Mouse (Mus musculus) cerebellum, adult 9-10 months (tissue): Measurements from ENCODE around the gene Gm3194.
"Not testable (repeated sequence)": the region's sequence is repeated elsewhere in the genome, so short reads cannot be mapped to it uniquely, and the experiment has no call there.

Experiments
- DNase-seq: peaks from one replicate; pipeline ENCODE4 v3.0.0; 2022

Gene Gm3194

DNA sequence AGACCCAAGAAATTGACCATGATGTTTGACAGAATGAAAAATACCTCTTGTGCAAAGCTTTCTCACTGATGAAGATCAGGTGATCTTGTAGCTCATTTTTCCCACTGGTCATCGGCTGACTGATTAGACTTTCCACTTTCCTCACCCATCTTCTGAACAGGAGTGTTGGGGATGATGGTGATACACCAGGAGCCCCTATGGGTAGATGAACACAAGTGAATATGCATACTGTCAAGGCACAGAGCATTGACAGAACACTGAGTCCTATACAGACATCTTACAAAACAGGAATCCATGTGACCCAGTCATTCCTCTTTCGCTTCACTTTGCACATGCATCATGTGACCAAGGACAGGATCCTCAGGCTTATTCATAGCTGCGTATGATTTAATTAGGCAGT, at the start of gene Gm3194:
Gene Gm3194, minus strand, starts transcription at position 101 of the 400 bp plus-strand sequence.
- DNase-seq = not testable (repeated sequence)

- DNase-seq = not testable (repeated sequence)
Measured at GRCm38 (mm10) chr14:5501374-5501773, 46.1 kb upstream of the Gm3194 start, which contains the start of gene Gm3488. Gene Gm3488 (plus strand): TSS chr14:5501674.

DNA sequence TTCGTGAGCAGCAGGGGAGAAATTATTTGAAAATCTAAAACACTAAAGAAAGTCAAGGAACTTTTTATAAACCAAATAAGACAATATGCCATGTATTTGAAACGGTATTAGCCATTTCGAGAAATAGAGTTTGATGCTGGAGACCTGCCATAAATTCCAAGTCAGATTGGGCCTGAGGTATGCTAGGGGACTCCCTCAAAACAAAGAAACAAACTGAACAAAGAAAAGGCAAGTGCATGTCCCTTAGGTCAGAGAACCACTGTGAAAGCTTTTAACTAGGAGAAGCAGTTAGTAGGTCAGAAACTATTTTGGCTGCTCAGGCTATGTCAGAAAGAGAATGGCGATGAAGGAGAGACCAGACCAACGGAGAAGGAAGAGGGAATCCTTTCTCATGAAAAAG, 28.6 kb upstream of the Gm3194 start, which contains the start of gene Gm3187:
Gene Gm3187, plus strand, starts transcription at position 301 of the 400 bp plus-strand sequence.
- not testable (repeated sequence) for DNase-seq

DNA sequence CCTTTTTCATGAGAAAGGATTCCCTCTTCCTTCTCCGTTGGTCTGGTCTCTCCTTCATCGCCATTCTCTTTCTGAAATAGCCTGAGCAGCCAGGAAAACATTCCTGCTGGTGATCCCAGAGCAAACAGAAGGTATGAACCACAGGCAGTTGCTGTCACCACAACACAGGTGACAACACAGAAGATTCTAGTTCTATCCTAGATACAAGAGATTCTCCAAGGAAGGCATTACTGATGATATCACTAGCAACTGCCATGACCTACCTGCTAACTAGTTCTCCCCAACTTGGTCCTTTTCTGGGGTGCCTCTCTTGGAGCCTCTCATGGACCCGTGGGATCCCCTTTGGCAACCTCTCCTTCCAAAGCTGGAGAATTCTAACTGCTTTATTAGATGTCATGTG, 22.5 kb upstream of the Gm3194 start, which contains the start of gene Gm8246:
Gene Gm8246, minus strand, starts transcription at position 101 of the 400 bp plus-strand sequence.
- DNase-seq = not testable (repeated sequence)

DNA sequence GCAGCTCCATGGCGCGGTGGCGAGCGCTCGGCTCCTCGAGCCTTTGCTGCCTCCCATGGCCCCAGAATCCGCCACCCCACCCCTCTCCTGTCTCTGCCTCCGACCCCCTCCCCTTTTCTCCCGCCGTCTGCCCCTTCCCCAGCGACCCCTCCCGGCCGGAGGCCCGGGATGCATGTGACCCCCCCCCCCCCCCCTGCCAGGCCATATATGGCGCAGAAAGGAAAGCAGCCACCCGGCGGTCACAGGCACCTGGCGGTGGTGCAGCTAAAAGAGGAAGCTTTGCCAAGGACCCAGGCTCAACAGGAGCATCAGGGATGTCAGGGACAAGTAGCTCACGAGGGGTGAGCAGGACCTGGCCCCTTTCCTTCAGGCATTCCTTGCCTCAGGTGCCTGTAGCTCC, 5.2 kb upstream of the Gm3194 start:
- not testable (repeated sequence) for DNase-seq

DNA sequence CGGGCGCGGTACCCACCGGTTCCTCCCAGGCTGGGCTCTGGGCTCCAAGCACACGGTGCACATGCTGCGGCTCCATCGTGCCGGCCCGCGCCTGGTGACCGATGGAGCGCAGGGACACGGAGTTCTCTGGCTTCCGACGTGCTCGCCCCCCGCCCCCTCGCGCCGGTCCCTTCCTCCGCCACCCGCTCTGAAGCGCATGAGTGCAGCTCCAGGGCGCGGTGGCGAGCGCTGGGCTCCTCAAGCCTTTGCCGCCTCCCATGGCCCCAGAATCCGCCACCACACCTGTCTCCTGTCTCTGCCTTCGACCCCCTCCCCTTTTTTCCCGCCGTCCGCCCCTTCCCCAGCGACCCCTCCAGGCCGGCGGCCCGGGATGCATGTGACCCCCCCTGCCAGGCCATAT, 66.3 kb downstream of the Gm3194 start, which contains the start of gene Gm3500:
Gene Gm3500, minus strand, starts transcription at position 101 of the 400 bp plus-strand sequence.
- DNase-seq = not testable (repeated sequence)
